Mouse (Mus musculus): ENCODE data around the gene Gba. TPM values are rescaled to one million over a fixed set of nuclear protein-coding genes. Genes with fewer than 3 reads are reported as not detected.
A peak's percentile ranks its signal among the peaks of the same experiment; 100 is the strongest.

Gene Gba
- polyA plus RNA-seq, 1 experiment from 2014 or later = 37.4 TPM

DNA sequence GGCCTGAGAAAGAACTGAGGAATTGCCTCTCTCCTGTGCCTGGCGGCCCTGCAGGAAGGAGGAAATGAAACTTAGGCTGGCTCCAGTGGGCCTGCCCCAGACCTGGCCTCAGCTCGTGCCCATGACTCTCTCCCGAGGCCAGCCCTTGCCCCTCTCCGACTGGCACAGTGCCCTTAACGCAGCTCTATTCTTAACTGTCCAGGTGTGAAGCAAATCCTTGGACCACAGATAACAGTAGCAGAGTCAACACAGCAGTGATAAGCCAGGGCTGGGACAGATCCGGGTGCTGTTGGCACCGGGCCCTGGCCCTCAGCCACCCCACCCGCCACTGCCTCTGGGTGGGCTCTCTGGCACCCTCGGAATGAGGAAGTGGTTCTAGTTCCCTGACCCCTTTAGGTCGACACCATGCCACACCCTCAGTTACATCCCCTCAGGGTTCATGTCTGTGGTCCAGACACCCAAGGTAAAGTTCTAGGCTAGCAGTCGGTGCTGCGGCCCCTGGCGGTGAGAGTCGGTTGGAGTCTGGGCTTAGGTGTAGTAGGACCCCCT lies 30.9 kb downstream of the Gba start:
- Histone ChIP-seq H3K27me3 (ENCODE audit: control insufficient read depth, insufficient read depth, low read length) (no peaks in the 10 kb centered on the region), H3K27ac (ENCODE audit: low read depth, low read length) (no peak overlapping the region), H3K4me2 (replicated peaks; ENCODE audit: low read depth, low read length) (no peak overlapping the region), H3K9ac (ENCODE audit: low read depth, low read length) (no peak overlapping the region), H3K36me3 (ENCODE audit: control insufficient read depth, insufficient read depth, low read length) (no peaks in the 10 kb centered on the region), H3K4me1 (ENCODE audit: control insufficient read depth, insufficient read depth, low read length) (0 out of 2 replicates have a peak, but pooled peaks cover 3% of the 10 kb centered on the region), H3K4me3 (ENCODE audit: low read length) (no peak overlapping the region), H3K9me3 (ENCODE audit: control insufficient read depth, low read length) (no peaks in the 10 kb centered on the region)
- WGBS = 73% methylated on average over 14 of the region's 14 CpGs
- ATAC-seq (ENCODE audit: low FRiP score, low TSS enrichment) = no peak

DNA sequence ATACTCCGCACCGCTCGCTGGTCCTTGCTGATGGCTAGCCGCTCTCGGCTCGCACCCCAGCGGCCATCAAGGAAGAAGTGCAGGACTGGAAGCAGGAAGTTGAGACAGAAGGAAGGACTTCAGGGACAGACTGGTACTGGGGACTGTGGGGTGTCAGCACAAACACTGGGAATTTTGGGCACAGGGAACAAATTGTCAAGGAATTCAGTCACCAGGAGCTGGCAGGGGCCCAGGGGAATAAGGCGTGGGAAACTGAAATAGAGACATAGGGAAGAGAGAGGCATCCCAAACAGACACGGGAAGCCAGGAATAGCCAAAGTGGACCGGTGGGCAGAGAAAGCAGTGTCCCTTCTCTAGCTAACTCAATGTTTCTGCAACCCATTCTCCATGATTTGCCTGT lies 33.8 kb downstream of the Gba start:
- Histone ChIP-seq H3K27me3 (ENCODE audit: control insufficient read depth, insufficient read depth, low read length) (no peaks in the 10 kb centered on the region), H3K9ac (ENCODE audit: low read depth, low read length) (no peak overlapping the region), H3K4me3 (ENCODE audit: low read length) (no peak overlapping the region), H3K9me3 (ENCODE audit: control insufficient read depth, low read length) (no peaks in the 10 kb centered on the region), H3K4me2 (replicated peaks; ENCODE audit: low read depth, low read length) (no peak overlapping the region), H3K27ac (ENCODE audit: low read depth, low read length) (no peak overlapping the region), H3K36me3 (ENCODE audit: control insufficient read depth, insufficient read depth, low read length) (no peaks in the 10 kb centered on the region; the same call in 1 of the 2 replicates), H3K4me1 (ENCODE audit: control insufficient read depth, insufficient read depth, low read length) (0 out of 2 replicates have a peak, but pooled peaks cover 3% of the 10 kb centered on the region)
- 89% methylated on average over 10 of the region's 10 CpGs for WGBS
- ATAC-seq (ENCODE audit: low FRiP score, low TSS enrichment) = no peak

DNA sequence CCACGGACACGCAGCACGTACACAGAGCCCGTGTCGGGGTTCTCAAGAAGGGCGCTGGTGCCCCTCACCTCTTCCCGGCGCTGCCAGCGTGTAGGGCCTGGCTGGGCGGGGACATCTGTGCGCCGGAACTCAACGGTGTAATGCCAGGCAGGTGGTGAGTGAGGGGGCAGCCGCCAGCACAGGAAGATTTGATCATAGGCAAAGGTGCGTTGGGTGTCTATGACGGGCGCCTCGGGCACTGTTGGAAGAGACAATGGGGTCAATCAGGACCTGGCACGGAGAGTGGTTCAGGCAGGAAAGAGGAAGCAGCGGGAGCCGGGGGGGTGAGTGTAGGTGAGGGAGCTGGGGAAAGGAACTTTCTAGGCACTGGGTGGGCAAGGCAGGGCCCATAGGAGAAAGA lies 35.0 kb downstream of the Gba start:
- Histone ChIP-seq H3K4me3 (ENCODE audit: low read length) (no peak overlapping the region), H3K4me1 (ENCODE audit: control insufficient read depth, insufficient read depth, low read length) (0 out of 2 replicates have a peak, but pooled peaks cover 3% of the 10 kb centered on the region), H3K36me3 (ENCODE audit: control insufficient read depth, insufficient read depth, low read length) (no peaks in the 10 kb centered on the region; the same call in 1 of the 2 replicates), H3K4me2 (replicated peaks; ENCODE audit: low read depth, low read length) (no peak overlapping the region), H3K9ac (ENCODE audit: low read depth, low read length) (no peak overlapping the region), H3K27me3 (ENCODE audit: control insufficient read depth, insufficient read depth, low read length) (no peaks in the 10 kb centered on the region), H3K27ac (ENCODE audit: low read depth, low read length) (no peak overlapping the region), H3K9me3 (ENCODE audit: control insufficient read depth, low read length) (no peaks in the 10 kb centered on the region)
- ATAC-seq (ENCODE audit: low FRiP score, low TSS enrichment) = no peak
- 89% methylated on average over 21 of the region's 21 CpGs for WGBS

DNA sequence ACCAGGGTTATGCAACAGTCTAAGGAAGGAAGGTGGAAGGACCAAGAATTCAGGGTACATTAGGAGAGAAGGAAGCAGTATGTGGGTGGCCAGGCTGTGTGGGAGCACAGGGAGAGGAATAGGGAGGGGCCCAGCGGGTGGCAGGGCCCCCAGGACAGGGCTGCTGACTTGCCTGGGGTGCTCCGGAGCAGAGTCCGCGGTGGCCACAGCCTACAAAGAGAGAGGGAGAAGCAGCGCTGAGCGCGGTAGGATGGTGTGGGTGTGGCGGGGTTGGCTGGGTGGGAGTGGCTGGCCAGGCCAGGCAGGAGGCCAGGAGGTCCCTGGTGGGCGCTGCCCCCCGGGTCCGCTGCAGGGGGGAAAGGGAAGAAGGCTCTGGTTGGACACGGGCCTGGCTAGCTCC lies 35.8 kb downstream of the Gba start:
- no peaks in the 10 kb centered on the region for H3K9me3 ChIP-seq (ENCODE audit: control insufficient read depth, low read length)
- no peaks in the 10 kb centered on the region; the same call in 1 of the 2 replicates for H3K36me3 ChIP-seq (ENCODE audit: control insufficient read depth, insufficient read depth, low read length)
- H3K4me2 ChIP-seq (replicated peaks; ENCODE audit: low read depth, low read length) = no peak overlapping the region
- no peak overlapping the region for H3K27ac ChIP-seq (ENCODE audit: low read depth, low read length)
- no peak for ATAC-seq (ENCODE audit: low FRiP score, low TSS enrichment)
- WGBS = 42% methylated on average over 8 of the region's 12 CpGs
- H3K4me1 ChIP-seq (ENCODE audit: control insufficient read depth, insufficient read depth, low read length) = 0 out of 2 replicates have a peak, but pooled peaks cover 3% of the 10 kb centered on the region
- no peak overlapping the region for H3K4me3 ChIP-seq (ENCODE audit: low read length)
- H3K27me3 ChIP-seq (ENCODE audit: control insufficient read depth, insufficient read depth, low read length) = no peaks in the 10 kb centered on the region
- no peak overlapping the region for H3K9ac ChIP-seq (ENCODE audit: low read depth, low read length)

DNA sequence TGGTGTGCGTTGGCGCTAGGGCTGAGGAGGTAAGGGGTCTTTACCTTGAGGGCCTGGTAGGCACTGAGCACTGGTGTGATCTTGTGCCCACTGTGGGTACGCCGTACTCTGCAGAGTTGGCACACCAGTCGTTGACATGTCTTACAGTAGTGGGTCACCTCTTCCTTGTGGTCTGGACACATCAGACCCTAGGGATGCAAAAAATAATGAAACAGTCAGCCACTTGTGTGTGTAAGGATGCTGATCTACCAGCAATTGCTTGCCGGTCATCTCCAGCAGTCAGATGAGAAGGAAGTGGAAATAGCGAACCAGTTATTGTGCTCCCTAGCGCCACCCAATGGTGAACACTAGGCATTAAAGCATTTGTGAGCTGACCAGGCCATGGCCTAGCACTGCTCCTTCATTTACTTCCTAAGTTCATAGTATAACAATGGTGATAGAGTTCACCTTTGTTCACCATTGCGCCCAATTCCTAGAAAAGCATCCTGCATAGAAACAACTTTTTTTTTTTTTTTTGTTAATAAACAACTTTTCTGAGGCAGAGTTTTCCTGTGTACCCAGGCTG lies 39.7 kb downstream of the Gba start:
- no peak for ATAC-seq (ENCODE audit: low FRiP score, low TSS enrichment)
- Histone ChIP-seq H3K4me1 (ENCODE audit: control insufficient read depth, insufficient read depth, low read length) (peaks cover 25% of the 10 kb centered on the region), H3K9ac (ENCODE audit: low read depth, low read length) (no peak overlapping the region), H3K27me3 (ENCODE audit: control insufficient read depth, insufficient read depth, low read length) (no peaks in the 10 kb centered on the region), H3K4me2 (replicated peaks; ENCODE audit: low read depth, low read length) (no peak overlapping the region), H3K4me3 (ENCODE audit: low read length) (no peak overlapping the region), H3K36me3 (ENCODE audit: control insufficient read depth, insufficient read depth, low read length) (no peaks in the 10 kb centered on the region; the same call in 1 of the 2 replicates), H3K27ac (ENCODE audit: low read depth, low read length) (no peak overlapping the region), H3K9me3 (ENCODE audit: control insufficient read depth, low read length) (no peaks in the 10 kb centered on the region)
- WGBS = 76% methylated on average over 9 of the region's 9 CpGs

DNA sequence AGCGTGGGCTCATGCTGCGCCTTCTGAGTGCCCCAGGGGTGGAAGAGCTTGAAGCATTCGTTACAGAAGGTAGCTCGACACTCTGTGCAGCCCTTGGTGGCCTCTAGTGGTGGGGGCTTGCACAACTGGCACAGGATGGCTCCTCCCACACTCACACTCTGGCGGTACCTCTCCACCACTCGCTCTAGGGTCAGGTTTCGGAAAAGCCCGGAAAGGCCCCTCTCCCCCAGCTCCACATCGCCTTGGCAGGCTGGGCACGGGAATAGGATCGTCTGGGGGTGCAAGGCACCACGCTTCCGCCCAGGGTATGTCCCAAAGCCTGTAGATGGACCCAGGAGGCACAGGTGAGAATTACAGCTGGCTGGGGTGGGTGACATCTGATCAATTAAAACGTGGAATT lies 40.9 kb downstream of the Gba start:
- no peaks in the 10 kb centered on the region for H3K27me3 ChIP-seq (ENCODE audit: control insufficient read depth, insufficient read depth, low read length)
- peaks cover 5% of the 10 kb centered on the region for H3K36me3 ChIP-seq (ENCODE audit: control insufficient read depth, insufficient read depth, low read length)
- H3K27ac ChIP-seq (ENCODE audit: low read depth, low read length) = no peak overlapping the region
- no peaks in the 10 kb centered on the region for H3K9me3 ChIP-seq (ENCODE audit: control insufficient read depth, low read length)
- 9% methylated on average over 14 of the region's 14 CpGs for WGBS
- H3K9ac ChIP-seq (ENCODE audit: low read depth, low read length) = no peak overlapping the region
- peak overlapping the region; percentile 75; the same call in 1 of the 2 replicates for H3K4me3 ChIP-seq (ENCODE audit: low read length)
- peaks cover 30% of the 10 kb centered on the region for H3K4me1 ChIP-seq (ENCODE audit: control insufficient read depth, insufficient read depth, low read length)
- peak overlapping the region; percentile 80 for H3K4me2 ChIP-seq (replicated peaks; ENCODE audit: low read depth, low read length)
- ATAC-seq (ENCODE audit: low FRiP score, low TSS enrichment) = peak; percentile 53

DNA sequence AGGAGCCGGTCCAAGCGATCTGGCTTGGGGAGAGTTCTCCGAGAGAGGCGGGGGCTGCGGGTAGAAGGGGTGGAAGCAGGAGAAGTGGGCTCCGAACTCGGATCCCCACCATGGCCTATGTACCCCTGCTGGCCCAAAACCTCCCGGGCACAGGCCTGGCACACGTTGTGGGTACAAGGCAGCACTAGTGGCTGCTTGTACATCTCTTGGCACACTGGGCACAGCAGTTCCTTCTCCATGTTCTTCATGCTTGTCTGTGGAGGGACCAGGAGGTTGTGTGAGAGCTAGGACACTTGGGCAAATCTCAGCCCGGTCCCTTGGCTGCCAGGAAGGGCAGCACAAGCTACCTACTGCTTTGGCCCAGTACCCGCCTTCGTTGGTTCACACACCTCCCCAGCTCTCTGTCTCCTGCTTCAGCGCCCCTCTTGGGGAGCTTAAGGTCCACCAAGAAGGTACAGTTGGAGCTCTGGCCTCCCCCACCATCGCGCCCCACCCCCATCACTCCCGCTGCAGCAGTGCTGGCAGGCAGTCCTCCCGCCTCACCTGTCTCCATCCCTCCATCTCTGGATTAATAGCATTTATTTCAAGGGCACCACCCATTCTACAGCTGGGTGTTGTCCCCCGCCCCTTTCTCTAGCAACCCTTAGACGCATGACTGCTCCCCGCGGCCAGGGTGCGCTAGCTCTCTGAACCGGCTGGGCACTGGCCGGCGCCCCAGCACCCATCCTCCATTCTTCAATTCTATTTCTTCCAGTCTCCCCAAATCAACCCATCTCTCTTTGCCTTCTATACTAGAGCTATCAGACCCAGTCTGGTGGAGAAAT lies 41.6 kb downstream of the Gba start:
- Histone ChIP-seq H3K4me3 (ENCODE audit: low read length) (peak overlapping the region; percentile 75), H3K4me2 (replicated peaks; ENCODE audit: low read depth, low read length) (peak overlapping the region; percentile 80), H3K27me3 (ENCODE audit: control insufficient read depth, insufficient read depth, low read length) (no peaks in the 10 kb centered on the region), H3K36me3 (ENCODE audit: control insufficient read depth, insufficient read depth, low read length) (peaks cover 9% of the 10 kb centered on the region), H3K27ac (ENCODE audit: low read depth, low read length) (peak overlapping the region; percentile 55; the same call in 1 of the 2 replicates), H3K4me1 (ENCODE audit: control insufficient read depth, insufficient read depth, low read length) (peaks cover 29% of the 10 kb centered on the region), H3K9me3 (ENCODE audit: control insufficient read depth, low read length) (no peaks in the 10 kb centered on the region), H3K9ac (ENCODE audit: low read depth, low read length) (peak overlapping the region; percentile 42; the same call in 1 of the 2 replicates)
- peak; percentile 8; the same call in 1 of the 2 replicates for ATAC-seq (ENCODE audit: low FRiP score, low TSS enrichment)
- WGBS = 9% methylated on average over 25 of the region's 25 CpGs

DNA sequence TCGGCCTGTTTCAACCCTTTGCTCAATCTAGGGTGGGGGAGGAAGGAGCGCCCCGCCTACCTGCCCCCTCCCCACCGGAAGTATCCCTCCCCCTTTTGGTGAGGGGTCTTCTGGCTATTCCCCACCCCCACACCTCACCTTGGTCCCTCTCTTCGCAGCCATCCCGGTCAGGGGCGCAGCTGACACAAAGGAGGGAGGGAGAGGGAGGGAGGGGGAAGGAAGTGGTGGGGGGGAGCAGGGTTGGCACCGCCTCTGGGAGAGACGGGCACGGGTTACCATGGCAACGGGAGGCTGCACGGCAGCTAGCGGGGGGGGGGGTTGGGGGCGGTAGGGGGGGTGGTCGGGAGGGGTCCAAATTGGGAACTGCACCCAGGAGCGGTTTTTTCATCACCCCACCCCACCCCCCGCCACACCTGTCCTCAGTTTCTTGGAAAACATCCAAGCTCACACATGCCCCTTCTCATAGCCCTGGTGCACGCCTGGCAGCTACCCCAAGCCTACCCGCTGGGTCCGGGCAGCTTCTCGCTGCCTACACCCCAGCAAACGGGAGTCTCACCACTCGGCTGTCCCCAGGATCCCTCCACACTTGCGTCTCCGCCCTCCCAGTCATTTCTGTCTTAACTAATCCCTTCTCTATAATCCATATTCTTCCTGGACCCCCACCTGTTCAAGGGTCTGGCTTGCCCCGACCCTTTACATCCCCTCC lies 42.4 kb downstream of the Gba start:
- H3K36me3 ChIP-seq (ENCODE audit: control insufficient read depth, insufficient read depth, low read length) = peaks cover 13% of the 10 kb centered on the region
- no peaks in the 10 kb centered on the region for H3K27me3 ChIP-seq (ENCODE audit: control insufficient read depth, insufficient read depth, low read length)
- peak overlapping the region; percentile 80 for H3K4me2 ChIP-seq (replicated peaks; ENCODE audit: low read depth, low read length)
- peak; percentile 19; the same call in 1 of the 2 replicates for ATAC-seq (ENCODE audit: low FRiP score, low TSS enrichment)
- peak overlapping the region; percentile 42 for H3K9ac ChIP-seq (ENCODE audit: low read depth, low read length)
- peak overlapping the region; percentile 75 for H3K4me3 ChIP-seq (ENCODE audit: low read length)
- no peaks in the 10 kb centered on the region for H3K9me3 ChIP-seq (ENCODE audit: control insufficient read depth, low read length)
- peak overlapping the region; percentile 55; the same call in 1 of the 2 replicates for H3K27ac ChIP-seq (ENCODE audit: low read depth, low read length)
- peaks cover 29% of the 10 kb centered on the region for H3K4me1 ChIP-seq (ENCODE audit: control insufficient read depth, insufficient read depth, low read length)
- WGBS = 2% methylated on average over 19 of the region's 26 CpGs

Data from kidney, embryonic 14.5 days (tissue).